Mouse (Mus musculus): ENCODE results near the gene Neu2. TPM values are rescaled to one million over a fixed set of nuclear protein-coding genes. Genes with fewer than 3 reads are reported as not detected.

The Neu2 gene
- polyA plus RNA-seq, 1 experiment from 2014 or later: 0.80 TPM

- ATAC-seq (ENCODE audit: low FRiP score, low TSS enrichment): no peak
- Histone ChIP-seq H3K4me1 (ENCODE audit: control insufficient read depth, insufficient read depth, low read length) (no peaks in the 10 kb centered on the region), H3K27me3 (ENCODE audit: control insufficient read depth, insufficient read depth, low read length) (no peaks in the 10 kb centered on the region), H3K9ac (ENCODE audit: low read depth, low read length) (no peak overlapping the region), H3K4me3 (ENCODE audit: low read length) (no peak overlapping the region), H3K27ac (ENCODE audit: low read depth, low read length) (no peak overlapping the region), H3K4me2 (replicated peaks; ENCODE audit: low read depth, low read length) (no peak overlapping the region), H3K36me3 (ENCODE audit: control insufficient read depth, insufficient read depth, low read length) (no peaks in the 10 kb centered on the region), H3K9me3 (ENCODE audit: control insufficient read depth, low read length) (no peaks in the 10 kb centered on the region)
- WGBS: 92% methylated on average over 7 of the region's 7 CpGs
These were observed 15.4 kb downstream of the Neu2 start for GRCm38 (mm10) chr1:87525041-87525440.

GRCm38 (mm10) chr1:87527191-87527590 is 17.5 kb downstream of the Neu2 start:
- H3K36me3 ChIP-seq (ENCODE audit: control insufficient read depth, insufficient read depth, low read length): no peaks in the 10 kb centered on the region
- ATAC-seq (ENCODE audit: low FRiP score, low TSS enrichment): no peak
- H3K9me3 ChIP-seq (ENCODE audit: control insufficient read depth, low read length): no peaks in the 10 kb centered on the region
- no peak overlapping the region for H3K4me2 ChIP-seq (replicated peaks; ENCODE audit: low read depth, low read length)
- H3K9ac ChIP-seq (ENCODE audit: low read depth, low read length): no peak overlapping the region
- 77% methylated on average over 9 of the region's 9 CpGs for WGBS
- no peaks in the 10 kb centered on the region for H3K4me1 ChIP-seq (ENCODE audit: control insufficient read depth, insufficient read depth, low read length)
- H3K4me3 ChIP-seq (ENCODE audit: low read length): no peak overlapping the region
- no peaks in the 10 kb centered on the region for H3K27me3 ChIP-seq (ENCODE audit: control insufficient read depth, insufficient read depth, low read length)
- H3K27ac ChIP-seq (ENCODE audit: low read depth, low read length): no peak overlapping the region

GRCm38 (mm10) chr1:87532346-87532745 is 22.7 kb downstream of the Neu2 start:
- no peak for ATAC-seq (ENCODE audit: low FRiP score, low TSS enrichment)
- 75% methylated on average over 4 of the region's 4 CpGs for WGBS

DNA sequence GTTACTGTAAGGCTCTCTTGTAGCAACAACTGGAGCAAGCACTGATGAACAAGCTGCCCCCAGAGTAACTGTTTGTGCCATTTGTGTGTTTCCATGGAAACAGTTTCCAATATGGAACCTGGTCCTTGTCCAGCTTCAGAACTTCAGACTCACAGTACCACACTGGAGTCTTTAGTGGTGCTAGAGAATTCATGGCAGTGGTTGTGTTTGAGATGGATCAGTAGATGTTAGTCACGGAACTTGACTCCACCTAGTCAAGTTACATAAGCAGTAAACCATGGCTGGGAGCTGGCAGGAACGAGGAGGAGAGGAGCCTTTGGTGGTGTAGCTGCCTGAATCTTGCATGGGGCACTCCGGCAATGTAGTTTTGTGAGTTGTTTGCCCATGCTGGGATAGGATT is 24.4 kb downstream of the Neu2 start:
- Histone ChIP-seq H3K4me1 (ENCODE audit: control insufficient read depth, insufficient read depth, low read length) (no peaks in the 10 kb centered on the region), H3K9ac (ENCODE audit: low read depth, low read length) (no peak overlapping the region), H3K27me3 (ENCODE audit: control insufficient read depth, insufficient read depth, low read length) (no peaks in the 10 kb centered on the region), H3K36me3 (ENCODE audit: control insufficient read depth, insufficient read depth, low read length) (no peaks in the 10 kb centered on the region), H3K4me3 (ENCODE audit: low read length) (no peak overlapping the region), H3K9me3 (ENCODE audit: control insufficient read depth, low read length) (no peaks in the 10 kb centered on the region), H3K27ac (ENCODE audit: low read depth, low read length) (no peak overlapping the region), H3K4me2 (replicated peaks; ENCODE audit: low read depth, low read length) (no peak overlapping the region)
- WGBS: 48% methylated on average over 3 of the region's 3 CpGs
- ATAC-seq (ENCODE audit: low FRiP score, low TSS enrichment): no peak

More at GRCm38 (mm10) chr1:87532346-87532745, 22.7 kb downstream of the Neu2 start:
- Histone ChIP-seq H3K27me3 (ENCODE audit: control insufficient read depth, insufficient read depth, low read length) (no peaks in the 10 kb centered on the region), H3K4me2 (replicated peaks; ENCODE audit: low read depth, low read length) (no peak overlapping the region), H3K9ac (ENCODE audit: low read depth, low read length) (no peak overlapping the region), H3K27ac (ENCODE audit: low read depth, low read length) (no peak overlapping the region), H3K36me3 (ENCODE audit: control insufficient read depth, insufficient read depth, low read length) (no peaks in the 10 kb centered on the region), H3K4me3 (ENCODE audit: low read length) (no peak overlapping the region), H3K9me3 (ENCODE audit: control insufficient read depth, low read length) (no peaks in the 10 kb centered on the region), H3K4me1 (ENCODE audit: control insufficient read depth, insufficient read depth, low read length) (no peaks in the 10 kb centered on the region)

DNA sequence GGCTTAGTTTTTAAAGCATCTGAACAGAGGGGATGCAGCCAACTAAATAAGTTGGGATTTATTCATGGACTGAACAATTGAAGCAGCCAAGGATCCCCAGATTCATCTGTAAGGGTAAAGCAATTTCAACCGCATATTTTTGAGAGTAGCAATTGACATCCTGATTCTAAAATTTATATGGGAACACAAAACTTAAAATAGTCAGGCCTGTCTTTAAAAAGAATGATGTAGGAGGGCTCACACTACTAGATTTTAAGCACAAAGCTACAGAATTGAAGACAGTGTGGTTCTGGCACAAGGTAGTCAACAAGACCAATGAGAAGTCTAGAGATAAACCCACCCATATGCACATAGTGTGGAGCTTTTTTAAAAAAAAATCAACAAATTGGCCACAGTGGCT is 27.3 kb downstream of the Neu2 start:
- Histone ChIP-seq H3K4me2 (replicated peaks; ENCODE audit: low read depth, low read length) (no peak overlapping the region), H3K9ac (ENCODE audit: low read depth, low read length) (no peak overlapping the region), H3K4me1 (ENCODE audit: control insufficient read depth, insufficient read depth, low read length) (no peaks in the 10 kb centered on the region), H3K9me3 (ENCODE audit: control insufficient read depth, low read length) (no peaks in the 10 kb centered on the region), H3K27me3 (ENCODE audit: control insufficient read depth, insufficient read depth, low read length) (no peaks in the 10 kb centered on the region), H3K27ac (ENCODE audit: low read depth, low read length) (no peak overlapping the region), H3K4me3 (ENCODE audit: low read length) (no peak overlapping the region), H3K36me3 (ENCODE audit: control insufficient read depth, insufficient read depth, low read length) (no peaks in the 10 kb centered on the region)
- no peak for ATAC-seq (ENCODE audit: low FRiP score, low TSS enrichment)
- WGBS: 95% methylated on average over 1 of the region's 1 CpGs

DNA sequence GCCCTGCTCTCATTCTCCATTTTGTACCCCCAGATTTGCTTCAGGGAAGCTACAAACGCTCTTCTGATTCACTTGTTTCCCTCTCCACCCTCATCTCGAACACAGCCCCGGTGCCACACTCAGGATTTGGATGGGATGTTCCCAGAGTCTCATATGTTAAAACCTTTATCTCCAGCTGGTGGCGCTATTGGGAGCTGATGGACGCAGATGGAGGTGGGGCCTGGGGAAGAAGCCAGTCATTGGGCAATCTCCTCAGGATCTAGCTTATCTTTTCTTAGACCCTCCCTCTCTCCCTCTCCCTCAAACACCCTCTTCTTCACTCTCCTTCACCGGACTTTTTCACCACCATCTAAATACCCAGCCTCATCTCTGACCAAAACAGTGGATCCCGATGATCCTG is 31.9 kb downstream of the Neu2 start:
- H3K27me3 ChIP-seq (ENCODE audit: control insufficient read depth, insufficient read depth, low read length): no peaks in the 10 kb centered on the region
- H3K4me1 ChIP-seq (ENCODE audit: control insufficient read depth, insufficient read depth, low read length): no peaks in the 10 kb centered on the region
- no peak for ATAC-seq (ENCODE audit: low FRiP score, low TSS enrichment)
- H3K4me2 ChIP-seq (replicated peaks; ENCODE audit: low read depth, low read length): no peak overlapping the region
- H3K9ac ChIP-seq (ENCODE audit: low read depth, low read length): no peak overlapping the region
- no peak overlapping the region for H3K4me3 ChIP-seq (ENCODE audit: low read length)
- no peaks in the 10 kb centered on the region for H3K9me3 ChIP-seq (ENCODE audit: control insufficient read depth, low read length)
- no peak overlapping the region for H3K27ac ChIP-seq (ENCODE audit: low read depth, low read length)
- no peaks in the 10 kb centered on the region for H3K36me3 ChIP-seq (ENCODE audit: control insufficient read depth, insufficient read depth, low read length)
- WGBS: 29% methylated on average over 7 of the region's 7 CpGs

DNA sequence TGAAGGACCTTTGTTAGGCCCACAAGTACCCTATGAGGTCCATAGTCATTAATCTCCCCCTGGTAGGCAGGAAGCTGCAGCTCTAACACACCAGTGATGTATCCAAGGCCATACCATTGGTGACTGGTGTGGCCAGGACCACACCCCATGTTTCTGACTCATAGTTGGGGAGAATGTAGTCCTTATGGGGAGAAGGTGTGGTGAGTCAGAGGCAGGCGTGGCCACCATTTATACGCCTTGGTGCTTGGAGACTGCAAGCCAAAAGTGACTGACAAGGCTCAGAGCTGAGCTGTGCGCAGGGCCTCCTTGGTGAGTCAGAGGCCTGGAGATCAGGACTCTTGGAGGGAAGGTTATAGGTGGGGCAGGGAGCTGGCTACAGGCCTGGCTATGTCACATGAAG is 41.3 kb downstream of the Neu2 start:
- Histone ChIP-seq H3K4me2 (replicated peaks; ENCODE audit: low read depth, low read length) (no peak overlapping the region), H3K9ac (ENCODE audit: low read depth, low read length) (no peak overlapping the region), H3K27me3 (ENCODE audit: control insufficient read depth, insufficient read depth, low read length) (no peaks in the 10 kb centered on the region), H3K27ac (ENCODE audit: low read depth, low read length) (no peak overlapping the region), H3K4me3 (ENCODE audit: low read length) (no peak overlapping the region), H3K9me3 (ENCODE audit: control insufficient read depth, low read length) (no peaks in the 10 kb centered on the region), H3K4me1 (ENCODE audit: control insufficient read depth, insufficient read depth, low read length) (no peaks in the 10 kb centered on the region), H3K36me3 (ENCODE audit: control insufficient read depth, insufficient read depth, low read length) (no peaks in the 10 kb centered on the region)
- 90% methylated on average over 3 of the region's 3 CpGs for WGBS
- ATAC-seq (ENCODE audit: low FRiP score, low TSS enrichment): no peak

DNA sequence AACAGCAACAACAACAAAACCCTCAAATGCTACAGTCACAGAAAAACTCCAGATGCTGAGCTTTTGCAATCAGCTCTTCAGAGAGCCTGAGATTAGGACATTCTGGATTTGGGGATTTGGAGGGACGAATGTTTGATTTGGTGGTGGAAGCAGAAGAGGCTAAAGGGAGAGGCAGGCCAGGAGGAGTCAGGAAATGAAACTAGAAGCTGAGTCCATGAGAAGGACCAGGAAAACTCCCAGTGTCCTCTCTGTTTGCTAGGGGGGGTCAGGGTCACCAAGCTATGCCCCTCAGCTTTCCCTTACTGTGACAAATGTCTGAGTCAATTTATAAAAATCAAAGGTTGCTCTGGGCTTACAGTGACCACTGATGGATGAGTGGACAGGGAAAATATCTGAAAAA is 43.9 kb downstream of the Neu2 start:
- Histone ChIP-seq H3K4me1 (ENCODE audit: control insufficient read depth, insufficient read depth, low read length) (no peaks in the 10 kb centered on the region), H3K27me3 (ENCODE audit: control insufficient read depth, insufficient read depth, low read length) (no peaks in the 10 kb centered on the region), H3K9me3 (ENCODE audit: control insufficient read depth, low read length) (no peaks in the 10 kb centered on the region), H3K36me3 (ENCODE audit: control insufficient read depth, insufficient read depth, low read length) (no peaks in the 10 kb centered on the region), H3K9ac (ENCODE audit: low read depth, low read length) (no peak overlapping the region), H3K27ac (ENCODE audit: low read depth, low read length) (no peak overlapping the region), H3K4me3 (ENCODE audit: low read length) (no peak overlapping the region), H3K4me2 (replicated peaks; ENCODE audit: low read depth, low read length) (no peak overlapping the region)
- no peak for ATAC-seq (ENCODE audit: low FRiP score, low TSS enrichment)
- WGBS: 90% methylated on average over 1 of the region's 1 CpGs

GRCm38 (mm10) chr1:87562967-87563366 is 53.3 kb downstream of the Neu2 start:
- Histone ChIP-seq H3K9me3 (ENCODE audit: control insufficient read depth, low read length) (no peaks in the 10 kb centered on the region), H3K9ac (ENCODE audit: low read depth, low read length) (no peak overlapping the region), H3K4me1 (ENCODE audit: control insufficient read depth, insufficient read depth, low read length) (no peaks in the 10 kb centered on the region), H3K4me3 (ENCODE audit: low read length) (no peak overlapping the region), H3K27me3 (ENCODE audit: control insufficient read depth, insufficient read depth, low read length) (no peaks in the 10 kb centered on the region), H3K4me2 (replicated peaks; ENCODE audit: low read depth, low read length) (no peak overlapping the region), H3K36me3 (ENCODE audit: control insufficient read depth, insufficient read depth, low read length) (no peaks in the 10 kb centered on the region), H3K27ac (ENCODE audit: low read depth, low read length) (no peak overlapping the region)
- 70% methylated on average over 3 of the region's 3 CpGs for WGBS
- ATAC-seq (ENCODE audit: low FRiP score, low TSS enrichment): no peak

GRCm38 (mm10) chr1:87565760-87566159 is 56.1 kb downstream of the Neu2 start:
- no peak for ATAC-seq (ENCODE audit: low FRiP score, low TSS enrichment)
- WGBS: 83% methylated on average over 8 of the region's 8 CpGs
- H3K9me3 ChIP-seq (ENCODE audit: control insufficient read depth, low read length): no peaks in the 10 kb centered on the region
- H3K4me1 ChIP-seq (ENCODE audit: control insufficient read depth, insufficient read depth, low read length): no peaks in the 10 kb centered on the region
- H3K36me3 ChIP-seq (ENCODE audit: control insufficient read depth, insufficient read depth, low read length): no peaks in the 10 kb centered on the region
- H3K27ac ChIP-seq (ENCODE audit: low read depth, low read length): no peak overlapping the region
- H3K27me3 ChIP-seq (ENCODE audit: control insufficient read depth, insufficient read depth, low read length): no peaks in the 10 kb centered on the region
- no peak overlapping the region for H3K4me3 ChIP-seq (ENCODE audit: low read length)
- no peak overlapping the region for H3K9ac ChIP-seq (ENCODE audit: low read depth, low read length)
- H3K4me2 ChIP-seq (replicated peaks; ENCODE audit: low read depth, low read length): no peak overlapping the region
